Mouse (Mus musculus) ES-Bruce4 (cell line): ENCODE results near the gene 1700025C18Rik. TPM values are rescaled to one million over a fixed set of nuclear protein-coding genes. Genes with fewer than 3 reads are reported as not detected.

Experiments
- H3K27ac ChIP-seq: 2 replicates; pipeline ENCODE4 v1.5.1; 2012; ENCODE audit warnings: low read length, inconsistent platforms; ENCODE audit not compliant: insufficient read depth
- H3K27me3 ChIP-seq: 2 replicates; pipeline ENCODE4 v1.6.1; 2012; ENCODE audit warnings: mild to moderate bottlenecking, low read length, inconsistent platforms; ENCODE audit not compliant: control insufficient read depth, poor library complexity, insufficient read depth, severe bottlenecking
- H3K36me3 ChIP-seq: 2 replicates; pipeline ENCODE4 v1.6.1; 2012; ENCODE audit warnings: inconsistent platforms, mild to moderate bottlenecking, low read length, moderate library complexity; ENCODE audit not compliant: control insufficient read depth, poor library complexity, insufficient read depth, severe bottlenecking
- H3K4me1 ChIP-seq: one replicate; pipeline ENCODE4 v1.8.1; 2011; ENCODE audit warnings: low read length; ENCODE audit not compliant: control insufficient read depth, insufficient read depth
- H3K4me3 ChIP-seq: 2 replicates; pipeline ENCODE4 v1.5.1; 2011; ENCODE audit warnings: low read depth, mild to moderate bottlenecking, low read length
- H3K9ac ChIP-seq: 2 replicates; pipeline ENCODE4 v1.6.1; 2012; ENCODE audit warnings: low read depth, mild to moderate bottlenecking, inconsistent platforms; ENCODE audit not compliant: poor library complexity, severe bottlenecking
- H3K9me3 ChIP-seq: replicated peaks from 2 replicates; pipeline ENCODE4 v1.6.1; 2012; ENCODE audit warnings: mild to moderate bottlenecking, low read length, inconsistent platforms; ENCODE audit not compliant: control insufficient read depth, poor library complexity, insufficient read depth, severe bottlenecking
- CTCF ChIP-seq: IDR thresholded peaks from one replicate; pipeline ENCODE4 v1.8.1; 2011; ENCODE audit warnings: low read depth, low read length
- EP300 ChIP-seq: IDR thresholded peaks from 2 replicates; pipeline ENCODE4 v1.6.1; 2011; ENCODE audit warnings: low read depth, low read length; ENCODE audit not compliant: insufficient read depth
- POLR2A ChIP-seq: IDR thresholded peaks from one replicate; pipeline ENCODE4 v1.8.1; 2011; ENCODE audit warnings: low read length; ENCODE audit not compliant: insufficient read depth
- polyA plus RNA-seq: library from polyadenylated mRNA; stranded (reverse); fragments of >200 nt; gene quantifications from 2 replicates; pipeline ENCODE4 v1.2.4, GENCODE M21; 2011; ENCODE audit warnings: low read depth; ENCODE audit not compliant: missing spikeins, insufficient read depth, insufficient read length

The 1700025C18Rik gene
- polyA plus RNA-seq, 1 experiment, result not detected

GRCm38 (mm10) chr2:165054888-165055852, 35.4 kb downstream of the 1700025C18Rik start, which contains the start of gene Cd40:
Cd40 (plus strand) TSS chr2:165055627.
- Histone ChIP-seq H3K27me3 (no peaks in the 10 kb centered on the region), H3K36me3 (no peaks in the 10 kb centered on the region), H3K9me3 (no peaks in the 10 kb centered on the region), H3K4me3 (peak within 1 kb of the TSS; percentile 58), H3K9ac (no peak within 1 kb of the TSS), H3K4me1 (no peaks in the 10 kb centered on the region), H3K27ac (no peak within 1 kb of the TSS)
- TF ChIP-seq POLR2A (no peak), EP300 (no peak), CTCF (no peak)

- Histone ChIP-seq H3K4me3 (no peak overlapping the region), H3K9me3 (no peaks in the 10 kb centered on the region), H3K36me3 (no peaks in the 10 kb centered on the region), H3K9ac (no peak overlapping the region), H3K4me1 (no peaks in the 10 kb centered on the region), H3K27ac (no peak overlapping the region), H3K27me3 (no peaks in the 10 kb centered on the region)
- TF ChIP-seq POLR2A, result no peak
- TF ChIP-seq CTCF, result no peak
- TF ChIP-seq EP300, result no peak
Measured at GRCm38 (mm10) chr2:165051566-165051965, 39.0 kb downstream of the 1700025C18Rik start.

- TF ChIP-seq CTCF (no peak), EP300 (no peak), POLR2A (no peak)
- H3K27me3 ChIP-seq, result no peaks in the 10 kb centered on the region
- no peaks in the 10 kb centered on the region for H3K4me1 ChIP-seq
- peak overlapping the region; percentile 30; the same call in 1 of the 2 replicates for H3K4me3 ChIP-seq
- H3K36me3 ChIP-seq, result no peaks in the 10 kb centered on the region
- no peak overlapping the region for H3K27ac ChIP-seq
- H3K9ac ChIP-seq, result no peak overlapping the region
- H3K9me3 ChIP-seq, result no peaks in the 10 kb centered on the region
Measured at GRCm38 (mm10) chr2:165050826-165051548, 39.6 kb downstream of the 1700025C18Rik start.

- Histone ChIP-seq H3K36me3 (no peaks in the 10 kb centered on the region), H3K9me3 (no peaks in the 10 kb centered on the region), H3K27ac (no peak overlapping the region), H3K27me3 (no peaks in the 10 kb centered on the region), H3K4me1 (no peaks in the 10 kb centered on the region), H3K9ac (no peak overlapping the region), H3K4me3 (no peak overlapping the region)
- TF ChIP-seq POLR2A (no peak), EP300 (no peak), CTCF (no peak)
Measured at GRCm38 (mm10) chr2:165049044-165049443, 41.5 kb downstream of the 1700025C18Rik start.

GRCm38 (mm10) chr2:165043729-165044128, 46.8 kb downstream of the 1700025C18Rik start:
- Histone ChIP-seq H3K36me3 (no peaks in the 10 kb centered on the region), H3K27me3 (no peaks in the 10 kb centered on the region), H3K9me3 (no peaks in the 10 kb centered on the region), H3K4me3 (no peak overlapping the region), H3K9ac (no peak overlapping the region), H3K27ac (no peak overlapping the region), H3K4me1 (no peaks in the 10 kb centered on the region)
- TF ChIP-seq CTCF, result no peak
- no peak for TF ChIP-seq EP300
- no peak for TF ChIP-seq POLR2A
